Mouse (Mus musculus): ENCODE results near the gene Zfpm1. TPM values are rescaled to one million over a fixed set of nuclear protein-coding genes. Genes with fewer than 3 reads are reported as not detected.
"Not testable (repeated sequence)": the region's sequence is repeated elsewhere in the genome, so short reads cannot be mapped to it uniquely, and the experiment has no call there.

Gene Zfpm1
- polyA plus RNA-seq, 1 experiment from 2014 or later, result 4.9 TPM

DNA sequence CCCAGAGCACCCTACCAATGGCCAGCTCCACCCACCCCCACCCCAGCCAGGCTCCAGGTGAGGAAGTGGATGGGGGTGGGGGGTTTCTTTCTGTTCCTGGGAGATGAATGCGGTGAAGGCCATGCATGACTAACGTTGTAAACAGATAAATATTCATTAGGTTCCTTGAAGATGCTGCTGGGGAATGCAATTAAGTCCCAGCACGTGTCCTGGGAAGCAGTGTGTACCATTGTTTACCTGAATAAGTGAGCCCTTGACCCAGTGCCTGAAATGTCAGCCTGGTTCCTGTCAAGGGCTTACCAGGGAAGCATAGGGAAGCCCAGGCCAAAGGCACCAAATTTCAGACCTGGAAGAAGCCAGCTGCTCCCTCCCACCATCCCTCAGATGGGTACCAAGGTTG, 38.6 kb downstream of the Zfpm1 start:
- Histone ChIP-seq H3K27ac (peak overlapping the region; percentile 87; the same call in 1 of the 2 replicates), H3K36me3 (no peaks in the 10 kb centered on the region), H3K4me1 (replicated peaks) (peaks cover 92% of the 10 kb centered on the region), H3K9me3 (no peaks in the 10 kb centered on the region), H3K4me3 (replicated peaks) (no peak overlapping the region), H3K9ac (0 out of 2 replicates have a peak overlapping the region, but pooled peaks have one; percentile 5), H3K27me3 (replicated peaks) (no peaks in the 10 kb centered on the region; the same call in 1 of the 2 replicates), H3K4me2 (replicated peaks) (no peak overlapping the region)
- ATAC-seq, result no peak
- 29% methylated on average over 3 of the region's 3 CpGs for WGBS

DNA sequence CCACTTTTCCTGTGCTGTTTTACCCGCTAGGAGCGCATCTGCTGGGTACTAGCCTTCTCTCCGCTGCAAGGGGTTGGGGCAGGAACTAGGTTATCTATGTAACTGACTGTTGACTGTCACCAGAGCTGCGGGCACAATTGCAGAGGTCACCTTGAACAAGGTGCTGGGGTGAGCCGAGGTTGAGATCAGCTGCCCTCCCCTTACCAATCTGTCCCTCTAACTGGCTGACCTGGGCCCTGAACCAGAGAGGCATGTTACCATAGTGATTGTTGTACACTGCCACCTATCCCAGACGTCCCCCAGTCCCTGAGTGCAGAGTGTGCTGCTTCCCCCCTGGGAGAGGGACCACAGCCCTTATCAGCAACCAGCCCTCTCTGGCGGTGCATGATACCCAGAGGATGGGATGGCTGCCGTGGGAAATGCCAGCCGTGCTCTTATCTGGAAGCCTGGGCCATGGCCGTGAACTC, 39.5 kb downstream of the Zfpm1 start:
- peak; percentile 14; the same call in 1 of the 2 replicates for ATAC-seq
- 64% methylated on average over 10 of the region's 10 CpGs for WGBS
- no peak overlapping the region for H3K9ac ChIP-seq
- H3K27ac ChIP-seq, result peak overlapping the region; percentile 87
- H3K27me3 ChIP-seq (replicated peaks), result no peaks in the 10 kb centered on the region; the same call in 1 of the 2 replicates
- peaks cover 93% of the 10 kb centered on the region for H3K4me1 ChIP-seq (replicated peaks)
- H3K36me3 ChIP-seq, result no peaks in the 10 kb centered on the region
- H3K4me2 ChIP-seq (replicated peaks), result peak overlapping the region; percentile 5; the same call in 1 of the 2 replicates
- H3K9me3 ChIP-seq, result no peaks in the 10 kb centered on the region
- no peak overlapping the region for H3K4me3 ChIP-seq (replicated peaks)

DNA sequence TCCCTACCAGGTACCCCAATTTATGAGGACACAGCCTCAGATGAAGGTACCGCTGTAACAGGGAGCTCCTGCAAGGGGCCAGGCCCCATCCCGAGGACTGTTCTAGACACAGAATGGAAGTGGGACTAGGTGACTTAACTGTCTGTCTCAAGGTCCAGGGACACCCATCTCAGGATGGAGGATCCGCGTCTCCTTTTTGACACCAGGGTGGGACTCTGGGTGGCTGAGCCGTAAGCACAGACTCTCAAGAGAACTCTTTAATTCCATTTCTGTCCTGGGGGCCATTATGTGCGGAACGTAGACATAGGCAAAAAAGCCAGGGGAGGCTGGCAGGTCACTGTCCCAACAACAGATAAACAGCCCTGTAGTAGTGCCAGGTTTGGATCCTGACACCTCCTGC, 40.2 kb downstream of the Zfpm1 start:
- 80% methylated on average over 7 of the region's 7 CpGs for WGBS
- H3K27ac ChIP-seq, result peak overlapping the region; percentile 87

DNA sequence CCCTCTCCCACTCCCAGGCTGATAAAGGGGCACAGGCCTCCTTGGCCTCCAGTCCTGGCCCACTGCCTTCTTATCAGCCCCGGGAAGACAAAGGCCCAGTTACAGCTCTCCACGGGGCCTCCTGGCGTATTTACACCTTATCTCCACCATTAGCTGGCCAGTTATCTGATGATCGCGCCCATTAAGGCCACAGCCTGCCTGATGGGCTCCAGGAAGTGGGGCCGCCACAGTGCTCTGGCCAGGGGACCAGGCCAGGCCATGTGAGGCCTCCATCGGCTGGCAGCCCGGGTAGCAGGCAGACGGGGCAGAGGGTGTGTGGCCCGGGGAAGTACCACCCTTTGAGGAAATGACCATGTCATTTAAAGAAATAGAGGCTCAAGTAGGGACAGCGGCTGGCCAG, 40.9 kb downstream of the Zfpm1 start:
- peak overlapping the region; percentile 36 for H3K4me2 ChIP-seq (replicated peaks)
- peak overlapping the region; percentile 87 for H3K27ac ChIP-seq
- WGBS, result 26% methylated on average over 11 of the region's 11 CpGs
- no peaks in the 10 kb centered on the region for H3K36me3 ChIP-seq
- H3K4me3 ChIP-seq (replicated peaks), result no peak overlapping the region
- H3K9me3 ChIP-seq, result no peaks in the 10 kb centered on the region
- H3K4me1 ChIP-seq (replicated peaks), result peaks cover 85% of the 10 kb centered on the region
- no peak overlapping the region for H3K9ac ChIP-seq
- ATAC-seq, result peak; percentile 27
- H3K27me3 ChIP-seq (replicated peaks), result no peaks in the 10 kb centered on the region; the same call in 1 of the 2 replicates

More for the DNA sequence above, 40.2 kb downstream of the Zfpm1 start:
- H3K4me3 ChIP-seq (replicated peaks), result no peak overlapping the region
- no peaks in the 10 kb centered on the region for H3K36me3 ChIP-seq
- no peaks in the 10 kb centered on the region for H3K9me3 ChIP-seq
- peak overlapping the region; percentile 36; the same call in 1 of the 2 replicates for H3K4me2 ChIP-seq (replicated peaks)
- ATAC-seq, result no peak
- H3K9ac ChIP-seq, result no peak overlapping the region
- H3K4me1 ChIP-seq (replicated peaks), result peaks cover 87% of the 10 kb centered on the region
- no peaks in the 10 kb centered on the region; the same call in 1 of the 2 replicates for H3K27me3 ChIP-seq (replicated peaks)

DNA sequence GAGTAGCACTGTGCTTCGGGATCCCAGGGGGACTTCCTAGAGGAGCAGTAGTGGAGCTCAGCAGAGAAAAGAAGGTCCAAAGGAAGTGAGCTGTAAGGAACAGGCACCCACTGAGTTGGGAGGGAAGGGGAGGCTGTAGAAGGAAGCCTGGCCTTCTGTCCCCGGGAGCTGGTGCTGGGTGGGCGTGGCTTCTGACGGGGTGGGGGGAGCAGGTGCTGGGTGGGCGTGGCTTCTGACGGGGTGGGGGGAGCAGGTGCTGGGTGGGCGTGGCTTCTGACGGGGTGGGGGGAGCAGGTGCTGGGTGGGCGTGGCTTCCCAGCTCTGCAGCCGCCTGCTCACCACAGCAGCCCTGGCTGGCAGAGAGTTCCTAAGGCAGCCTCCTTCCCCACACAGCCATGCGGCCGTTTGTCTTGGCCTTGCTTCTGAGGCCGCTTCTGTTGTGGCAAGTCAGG, 42.0 kb downstream of the Zfpm1 start:
- 10% methylated on average over 10 of the region's 13 CpGs for WGBS
- Histone ChIP-seq H3K4me1 (replicated peaks) (peaks cover 77% of the 10 kb centered on the region), H3K4me2 (replicated peaks) (peak overlapping the region; percentile 36)

DNA sequence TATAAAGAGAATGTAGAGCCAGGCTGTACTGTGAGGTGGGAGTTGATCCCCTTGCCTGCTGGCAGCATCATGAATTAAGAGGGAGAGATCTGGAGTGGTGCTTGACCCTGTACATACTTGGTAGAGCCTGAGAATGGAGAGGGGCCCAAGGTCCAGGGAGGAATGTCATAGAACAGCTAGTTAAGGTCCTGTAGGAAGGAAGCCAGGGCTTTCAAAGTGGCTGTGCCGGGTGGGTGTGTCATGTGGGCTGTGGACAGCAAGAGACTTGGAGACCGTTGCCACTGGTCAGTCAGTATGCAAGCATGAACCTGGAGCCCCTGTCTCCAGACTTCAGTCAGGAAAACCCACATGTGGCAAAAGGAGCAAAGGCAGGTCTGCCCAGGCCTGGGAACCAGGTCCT, 43.3 kb downstream of the Zfpm1 start:
- Histone ChIP-seq H3K4me2 (replicated peaks) (no peak overlapping the region), H3K27ac (peak overlapping the region; percentile 6; the same call in 1 of the 2 replicates), H3K9me3 (no peaks in the 10 kb centered on the region), H3K4me3 (replicated peaks) (no peak overlapping the region), H3K27me3 (replicated peaks) (no peaks in the 10 kb centered on the region; the same call in 1 of the 2 replicates), H3K4me1 (replicated peaks) (peaks cover 77% of the 10 kb centered on the region), H3K36me3 (no peaks in the 10 kb centered on the region), H3K9ac (no peak overlapping the region)
- ATAC-seq, result no peak
- 56% methylated on average over 2 of the region's 2 CpGs for WGBS

More for the DNA sequence above, 42.0 kb downstream of the Zfpm1 start:
- not testable (repeated sequence) for H3K27me3 ChIP-seq (replicated peaks); H3K4me3 ChIP-seq (replicated peaks); H3K36me3 ChIP-seq; H3K9me3 ChIP-seq
- 0 out of 2 replicates have a peak overlapping the region, but pooled peaks have one; percentile 11 for H3K9ac ChIP-seq
- H3K27ac ChIP-seq, result peak overlapping the region; percentile 87
- peak; percentile 65 for ATAC-seq

DNA sequence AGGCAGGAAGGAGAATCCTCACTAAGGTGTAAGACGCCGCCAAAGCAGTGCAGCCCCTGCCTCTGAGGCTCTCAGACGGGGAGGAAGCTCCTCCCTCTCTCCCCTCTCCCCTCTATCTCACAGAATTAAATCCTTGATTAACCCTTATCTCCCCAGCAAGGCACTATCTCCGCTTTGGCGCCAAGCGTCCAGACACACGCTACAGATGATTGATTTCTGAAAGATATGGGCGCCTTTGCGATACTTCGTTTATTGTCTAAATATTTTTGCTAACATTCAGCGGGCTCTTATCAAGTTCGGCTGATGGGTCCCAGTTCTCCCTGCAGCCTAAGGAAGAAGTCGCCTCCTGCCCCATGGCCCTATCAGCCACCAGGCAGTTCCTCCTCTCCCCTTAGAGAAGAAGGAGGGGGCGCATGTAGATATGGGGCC, 44.2 kb downstream of the Zfpm1 start:
- H3K36me3 ChIP-seq, result no peaks in the 10 kb centered on the region; the same call in 1 of the 2 replicates
- WGBS, result 21% methylated on average over 14 of the region's 14 CpGs
- no peaks in the 10 kb centered on the region; the same call in 1 of the 2 replicates for H3K27me3 ChIP-seq (replicated peaks)
- H3K9me3 ChIP-seq, result no peaks in the 10 kb centered on the region
- H3K4me3 ChIP-seq (replicated peaks), result peak overlapping the region; percentile 4; the same call in 1 of the 2 replicates
- peak overlapping the region; percentile 41 for H3K4me2 ChIP-seq (replicated peaks)
- no peak for ATAC-seq
- H3K4me1 ChIP-seq (replicated peaks), result peaks cover 77% of the 10 kb centered on the region
- 0 out of 2 replicates have a peak overlapping the region, but pooled peaks have one; percentile 17 for H3K27ac ChIP-seq
- H3K9ac ChIP-seq, result 0 out of 2 replicates have a peak overlapping the region, but pooled peaks have one; percentile 30

DNA sequence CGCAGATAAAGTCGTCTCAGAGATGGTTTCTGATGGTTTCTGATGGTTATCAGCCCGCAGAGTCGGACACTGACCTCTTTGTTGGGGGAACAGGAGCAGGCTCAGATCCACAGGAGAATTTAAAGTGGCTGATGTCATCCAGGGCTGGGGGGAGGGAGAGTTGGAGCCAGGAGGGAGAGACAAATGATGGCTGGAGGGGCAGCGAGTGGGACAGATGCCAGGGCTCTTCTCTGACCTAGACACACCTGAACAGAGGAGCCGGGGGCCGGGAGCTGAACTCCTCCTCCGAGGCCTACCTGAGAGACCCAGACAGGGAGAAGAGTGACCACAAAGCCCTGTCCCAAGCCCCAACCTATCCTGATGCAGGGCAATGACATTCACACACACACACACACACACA, 47.1 kb downstream of the Zfpm1 start:
- Histone ChIP-seq H3K4me2 (replicated peaks) (no peak overlapping the region), H3K4me1 (replicated peaks) (peaks cover 58% of the 10 kb centered on the region), H3K27me3 (replicated peaks) (no peaks in the 10 kb centered on the region; the same call in 1 of the 2 replicates), H3K4me3 (replicated peaks) (no peak overlapping the region), H3K9me3 (no peaks in the 10 kb centered on the region), H3K9ac (no peak overlapping the region), H3K36me3 (peaks cover 5% of the 10 kb centered on the region; the same call in 1 of the 2 replicates), H3K27ac (no peak overlapping the region)
- 64% methylated on average over 8 of the region's 8 CpGs for WGBS
- ATAC-seq, result no peak

DNA sequence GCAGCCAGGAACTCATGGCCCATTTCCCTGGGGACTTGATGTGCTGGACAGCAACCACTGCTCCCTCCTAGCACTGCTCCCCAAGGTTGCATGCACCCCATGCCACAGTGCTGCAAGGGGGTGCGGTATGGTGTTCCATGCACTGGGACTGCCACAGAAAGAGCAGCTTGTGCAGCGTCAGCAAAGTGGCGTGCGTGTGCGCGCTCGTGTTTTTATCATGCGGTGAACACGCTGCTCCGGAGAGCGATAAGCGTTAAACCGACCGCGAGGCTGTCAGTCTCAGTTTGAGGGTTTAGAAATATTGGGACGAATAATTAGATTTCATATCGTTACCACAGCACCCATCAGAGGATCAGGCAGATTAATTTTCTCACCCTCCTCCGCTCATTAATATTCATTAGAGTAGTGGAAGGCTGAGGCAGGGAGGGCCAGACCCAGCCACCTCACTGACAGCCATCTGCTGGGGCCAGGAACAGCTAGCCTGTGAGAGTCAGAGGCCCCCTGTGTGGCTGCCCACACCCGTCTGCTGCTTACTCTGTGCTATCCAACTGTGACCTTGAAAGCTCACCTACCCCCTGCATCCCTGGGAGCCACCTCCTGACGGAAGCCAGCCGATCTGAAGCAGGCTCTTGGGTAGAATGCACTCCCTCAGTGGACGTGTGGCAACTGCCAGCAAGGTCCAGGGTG, 47.8 kb downstream of the Zfpm1 start:
- no peak overlapping the region for H3K4me2 ChIP-seq (replicated peaks)
- peak overlapping the region; percentile 73 for H3K27ac ChIP-seq
- no peak overlapping the region for H3K9ac ChIP-seq
- peak; percentile 54 for ATAC-seq
- no peaks in the 10 kb centered on the region for H3K9me3 ChIP-seq
- H3K27me3 ChIP-seq (replicated peaks), result no peaks in the 10 kb centered on the region; the same call in 1 of the 2 replicates
- WGBS, result 79% methylated on average over 22 of the region's 22 CpGs
- H3K36me3 ChIP-seq, result peaks cover 11% of the 10 kb centered on the region
- peaks cover 52% of the 10 kb centered on the region for H3K4me1 ChIP-seq (replicated peaks)
- H3K4me3 ChIP-seq (replicated peaks), result no peak overlapping the region

DNA sequence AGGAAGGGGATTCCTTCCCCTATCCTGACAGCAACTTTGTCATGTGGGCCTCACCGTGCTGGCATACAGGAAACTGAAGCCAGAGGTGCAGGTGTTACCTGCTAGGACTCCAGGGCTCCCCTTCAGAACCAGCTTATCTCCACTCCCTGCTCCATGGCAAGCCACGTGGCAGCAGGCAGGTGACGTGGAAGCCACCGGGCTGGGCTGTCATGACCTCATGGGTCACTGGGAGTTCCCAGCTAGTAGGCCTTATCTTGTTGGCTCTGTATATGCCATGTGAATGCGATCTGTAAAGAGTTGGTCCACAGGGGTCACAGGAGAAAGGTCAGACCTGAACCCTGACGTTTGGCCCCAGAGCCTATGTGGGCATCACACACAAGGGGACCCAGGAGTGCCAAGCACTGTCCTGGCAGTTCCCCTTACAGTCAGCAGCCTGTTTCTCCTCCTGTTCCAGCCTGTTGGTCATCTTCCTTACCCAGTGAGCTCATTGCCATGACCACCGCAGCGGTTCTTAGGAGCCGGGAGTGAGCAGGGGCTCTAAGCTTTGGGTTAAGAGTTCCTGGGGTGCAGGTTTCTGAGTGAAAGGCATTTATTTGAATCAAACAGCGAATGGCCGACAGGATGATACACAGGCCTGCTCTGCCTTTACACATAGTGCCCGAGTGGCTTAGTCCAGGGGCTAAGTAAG, 48.6 kb downstream of the Zfpm1 start:
- H3K9ac ChIP-seq, result no peak overlapping the region
- H3K4me2 ChIP-seq (replicated peaks), result no peak overlapping the region
- WGBS, result 77% methylated on average over 12 of the region's 12 CpGs
- H3K9me3 ChIP-seq, result no peaks in the 10 kb centered on the region
- peak overlapping the region; percentile 73 for H3K27ac ChIP-seq
- H3K27me3 ChIP-seq (replicated peaks), result peaks cover 5% of the 10 kb centered on the region
- H3K4me3 ChIP-seq (replicated peaks), result no peak overlapping the region
- ATAC-seq, result peak; percentile 73
- peaks cover 44% of the 10 kb centered on the region for H3K4me1 ChIP-seq (replicated peaks)
- peaks cover 20% of the 10 kb centered on the region for H3K36me3 ChIP-seq

DNA sequence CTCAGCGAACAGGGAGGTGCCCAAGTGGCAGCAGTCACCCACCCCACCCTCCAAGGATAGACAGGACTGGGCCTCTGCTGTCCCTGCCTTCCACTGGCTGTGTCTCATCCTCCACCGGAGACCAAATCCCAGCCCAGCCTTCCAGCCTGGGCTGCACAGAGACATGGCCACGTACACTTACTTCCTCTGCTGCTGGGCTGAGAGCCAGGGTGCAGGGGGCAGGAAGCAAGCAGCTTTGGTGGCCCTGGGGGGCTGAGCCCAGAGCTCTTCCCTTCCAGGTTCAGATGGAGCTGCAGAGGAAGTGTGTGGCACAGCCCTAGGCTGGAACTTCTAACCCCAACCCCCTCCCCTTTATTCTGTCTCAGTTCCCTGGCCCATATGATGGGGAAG, 49.2 kb downstream of the Zfpm1 start:
- Histone ChIP-seq H3K4me3 (replicated peaks) (no peak overlapping the region), H3K27ac (peak overlapping the region; percentile 73), H3K9ac (no peak overlapping the region), H3K4me1 (replicated peaks) (peaks cover 39% of the 10 kb centered on the region), H3K27me3 (replicated peaks) (peaks cover 8% of the 10 kb centered on the region), H3K9me3 (no peaks in the 10 kb centered on the region), H3K4me2 (replicated peaks) (no peak overlapping the region), H3K36me3 (peaks cover 25% of the 10 kb centered on the region)
- 54% methylated on average over 3 of the region's 3 CpGs for WGBS
- peak; percentile 6; the same call in 1 of the 2 replicates for ATAC-seq

All from intestine, embryonic 15.5 days (tissue).